Mouse (Mus musculus): ENCODE results near the gene Herc2. TPM values are rescaled to one million over a fixed set of nuclear protein-coding genes. Genes with fewer than 3 reads are reported as not detected.

Gene Herc2
- polyA plus RNA-seq, 1 experiment from 2014 or later: 25.4 TPM

DNA sequence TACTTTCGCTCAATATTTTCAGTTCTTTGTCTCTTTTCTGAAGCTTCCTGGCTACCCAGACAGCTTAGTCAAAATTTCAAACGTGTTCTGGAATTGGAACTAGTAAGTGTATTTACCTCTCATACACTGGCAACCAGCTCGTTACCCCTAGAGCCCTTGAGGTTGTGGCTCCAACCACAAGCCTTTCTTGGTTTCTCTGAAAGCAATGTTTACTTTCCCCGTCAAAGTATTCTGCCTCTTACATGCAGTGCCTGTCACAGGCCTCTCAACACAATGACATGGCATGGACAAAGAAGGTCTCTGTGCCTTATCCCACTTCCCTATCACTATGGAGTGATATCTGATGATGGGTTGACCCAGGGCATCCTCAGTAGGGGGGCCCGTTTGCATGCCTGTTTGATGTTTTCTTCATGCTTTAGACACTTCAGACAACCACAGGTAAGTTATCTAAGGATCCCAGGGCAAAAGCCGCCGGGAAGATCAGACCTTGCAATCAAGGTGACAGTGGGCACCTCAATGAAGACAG lies 31.5 kb upstream of the Herc2 start:
- H3K27ac ChIP-seq (ENCODE audit: low read depth): no peak overlapping the region
- peak overlapping the region; percentile 73 for H3K4me3 ChIP-seq (ENCODE audit: low read depth, low read length)
- no peaks in the 10 kb centered on the region for H3K9me3 ChIP-seq (ENCODE audit: control insufficient read depth, low read length)
- 48% methylated on average over 7 of the region's 7 CpGs for WGBS
- DNase-seq (ENCODE audit: low spot score) (no peak), ATAC-seq (replicated peaks; ENCODE audit: low FRiP score, low TSS enrichment, low read depth) (no peak)
- no peaks in the 10 kb centered on the region for H3K27me3 ChIP-seq (replicated peaks; ENCODE audit: control insufficient read depth, insufficient read depth, low read length)
- no peaks in the 10 kb centered on the region for H3K36me3 ChIP-seq (ENCODE audit: control insufficient read depth, insufficient read depth, low read length)
- peaks cover 5% of the 10 kb centered on the region; the same call in 1 of the 2 replicates for H3K4me1 ChIP-seq (replicated peaks; ENCODE audit: control insufficient read depth, insufficient read depth, low read length)
- peak overlapping the region; percentile 51 for H3K4me2 ChIP-seq (ENCODE audit: low read length)
- H3K9ac ChIP-seq (ENCODE audit: low read length): no peak overlapping the region; the same call in 1 of the 2 replicates

DNA sequence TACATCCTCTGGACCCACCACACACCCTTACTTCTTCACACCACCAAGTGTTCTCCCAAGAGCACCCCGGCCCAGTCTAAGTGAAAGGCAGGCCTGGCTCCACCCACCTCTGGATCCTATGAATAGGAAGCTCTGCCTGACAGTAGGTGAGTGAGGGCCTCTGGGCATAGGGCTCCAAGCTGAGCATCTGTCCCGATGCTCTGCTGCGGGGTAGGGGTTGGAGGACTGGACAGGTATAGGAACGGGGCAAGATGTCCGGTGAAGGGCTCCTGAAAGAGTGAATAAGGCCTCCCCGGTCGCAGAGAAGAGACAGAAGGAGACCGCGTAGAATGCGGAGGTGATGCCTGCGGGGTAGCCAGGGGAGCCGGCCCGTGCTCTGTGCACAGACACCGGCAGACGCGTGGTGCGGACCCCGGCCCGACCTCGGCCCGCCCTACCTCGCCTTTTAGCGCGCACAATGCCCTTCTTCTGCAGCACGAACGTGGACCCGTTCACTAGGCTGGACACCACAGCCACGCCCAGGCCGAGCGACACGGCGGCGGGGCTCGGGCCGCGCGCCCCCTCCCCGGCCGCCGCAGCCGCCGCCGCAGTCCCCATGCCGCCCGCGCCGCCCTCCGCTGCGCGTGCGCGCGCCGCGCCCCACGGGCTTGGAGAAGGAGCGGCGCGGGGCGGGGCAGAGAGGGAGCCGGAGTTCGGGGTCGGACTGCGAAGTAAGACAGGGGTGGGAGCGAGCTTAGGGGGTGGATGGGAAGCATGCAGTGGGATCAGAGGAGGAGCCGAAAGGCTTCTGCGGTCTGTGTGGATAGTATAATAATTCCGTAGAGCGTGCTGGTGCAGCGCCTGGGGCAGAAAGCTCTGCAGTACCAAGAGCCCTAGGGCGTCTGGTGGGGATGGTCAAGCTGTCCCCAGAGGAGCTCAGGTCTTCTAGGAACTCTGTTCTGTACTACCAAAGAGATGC lies 30.7 kb upstream of the Herc2 start:
- under 1% methylated on average over 64 of the region's 71 CpGs for WGBS
- DNase-seq (ENCODE audit: low spot score): peak; percentile 83
- ATAC-seq (replicated peaks; ENCODE audit: low FRiP score, low TSS enrichment, low read depth): peak; percentile 96
- Histone ChIP-seq H3K27me3 (replicated peaks; ENCODE audit: control insufficient read depth, insufficient read depth, low read length) (no peaks in the 10 kb centered on the region), H3K27ac (ENCODE audit: low read depth) (no peak overlapping the region), H3K9me3 (ENCODE audit: control insufficient read depth, low read length) (no peaks in the 10 kb centered on the region), H3K4me3 (ENCODE audit: low read depth, low read length) (peak overlapping the region; percentile 73), H3K36me3 (ENCODE audit: control insufficient read depth, insufficient read depth, low read length) (no peaks in the 10 kb centered on the region), H3K9ac (ENCODE audit: low read length) (peak overlapping the region; percentile 73), H3K4me1 (replicated peaks; ENCODE audit: control insufficient read depth, insufficient read depth, low read length) (peaks cover 5% of the 10 kb centered on the region; the same call in 1 of the 2 replicates), H3K4me2 (ENCODE audit: low read length) (peak overlapping the region; percentile 51)

DNA sequence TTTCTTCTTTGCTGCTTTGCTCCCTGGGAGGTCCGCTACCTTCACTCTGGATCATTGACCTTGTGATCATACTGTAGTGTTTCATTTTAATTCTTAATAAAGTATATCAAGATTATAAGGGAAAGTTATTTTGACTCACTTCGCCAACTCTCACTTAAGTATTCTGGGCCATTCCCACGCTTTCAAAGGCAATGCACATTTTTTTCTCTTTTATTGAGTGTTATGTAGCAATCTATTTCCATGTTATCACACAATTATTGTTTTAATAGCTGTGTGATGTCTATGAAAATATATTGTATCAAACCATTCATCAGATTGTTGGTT lies 30.1 kb upstream of the Herc2 start, which contains the start of gene Nipa1:
Gene Nipa1, minus strand, starts transcription at position 25 of the 324 bp plus-strand sequence.
- 53% methylated on average over 3 of the region's 3 CpGs for WGBS
- no peak within 1 kb of the TSS for H3K27ac ChIP-seq (ENCODE audit: low read depth)
- no peaks in the 10 kb centered on the region for H3K27me3 ChIP-seq (replicated peaks; ENCODE audit: control insufficient read depth, insufficient read depth, low read length)
- H3K4me1 ChIP-seq (replicated peaks; ENCODE audit: control insufficient read depth, insufficient read depth, low read length): peaks cover 5% of the 10 kb centered on the region; the same call in 1 of the 2 replicates
- no peak for DNase-seq (ENCODE audit: low spot score)
- H3K4me3 ChIP-seq (ENCODE audit: low read depth, low read length): peak within 1 kb of the TSS; percentile 73
- peak within 1 kb of the TSS; percentile 73 for H3K9ac ChIP-seq (ENCODE audit: low read length)
- H3K9me3 ChIP-seq (ENCODE audit: control insufficient read depth, low read length): no peaks in the 10 kb centered on the region
- H3K36me3 ChIP-seq (ENCODE audit: control insufficient read depth, insufficient read depth, low read length): no peaks in the 10 kb centered on the region
- no peak for ATAC-seq (replicated peaks; ENCODE audit: low FRiP score, low TSS enrichment, low read depth)
- peak within 1 kb of the TSS; percentile 51 for H3K4me2 ChIP-seq (ENCODE audit: low read length)

DNA sequence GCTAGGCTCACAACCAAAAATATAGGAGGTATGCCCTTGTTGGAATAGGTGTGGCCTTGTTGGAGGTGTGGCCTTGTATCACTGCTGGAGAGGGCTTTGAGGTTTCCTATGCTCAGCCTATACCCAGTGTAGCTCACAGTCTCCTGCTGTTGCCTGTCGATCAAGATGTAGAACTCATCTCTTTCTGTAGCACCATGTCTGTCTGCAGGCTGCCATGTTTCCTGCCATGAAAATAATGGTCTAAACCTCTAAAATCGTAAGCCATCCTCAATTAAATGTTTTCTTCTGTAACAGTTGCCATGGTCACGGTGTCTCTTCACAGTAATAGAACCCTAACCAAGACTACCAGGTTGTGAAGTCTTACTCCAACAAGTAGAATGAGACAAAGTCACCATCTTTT lies 26.4 kb upstream of the Herc2 start:
- no peak for DNase-seq (ENCODE audit: low spot score)
- Histone ChIP-seq H3K27me3 (replicated peaks; ENCODE audit: control insufficient read depth, insufficient read depth, low read length) (no peaks in the 10 kb centered on the region), H3K4me2 (ENCODE audit: low read length) (no peak overlapping the region), H3K9ac (ENCODE audit: low read length) (no peak overlapping the region), H3K36me3 (ENCODE audit: control insufficient read depth, insufficient read depth, low read length) (no peaks in the 10 kb centered on the region), H3K27ac (ENCODE audit: low read depth) (no peak overlapping the region), H3K4me1 (replicated peaks; ENCODE audit: control insufficient read depth, insufficient read depth, low read length) (0 out of 2 replicates have a peak, but pooled peaks cover 1% of the 10 kb centered on the region), H3K9me3 (ENCODE audit: control insufficient read depth, low read length) (no peaks in the 10 kb centered on the region), H3K4me3 (ENCODE audit: low read depth, low read length) (no peak overlapping the region)
- 88% methylated on average over 3 of the region's 3 CpGs for WGBS
- ATAC-seq (replicated peaks; ENCODE audit: low FRiP score, low TSS enrichment, low read depth): no peak

DNA sequence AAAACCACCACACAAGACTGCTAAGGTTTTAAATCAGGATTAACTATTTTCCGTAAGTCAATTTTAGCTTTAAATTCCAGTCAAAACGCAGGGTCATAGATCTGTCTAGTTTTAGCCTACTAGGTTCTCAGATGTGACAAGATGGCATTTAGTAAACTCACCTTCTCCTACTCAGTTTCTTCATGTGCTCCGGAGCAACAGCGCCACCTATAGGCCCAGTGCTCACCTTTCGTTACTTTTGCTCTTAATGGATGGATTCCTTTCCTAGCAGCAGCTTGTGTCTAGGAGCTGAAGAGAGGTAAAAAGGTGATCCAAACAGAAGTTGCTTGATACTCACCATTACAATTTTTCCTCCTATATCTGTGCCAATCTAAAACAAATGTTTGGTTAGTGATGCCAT lies 7.6 kb upstream of the Herc2 start:
- Histone ChIP-seq H3K27ac (ENCODE audit: low read depth) (no peak overlapping the region), H3K27me3 (replicated peaks; ENCODE audit: control insufficient read depth, insufficient read depth, low read length) (no peaks in the 10 kb centered on the region), H3K36me3 (ENCODE audit: control insufficient read depth, insufficient read depth, low read length) (no peaks in the 10 kb centered on the region), H3K4me2 (ENCODE audit: low read length) (no peak overlapping the region), H3K9me3 (ENCODE audit: control insufficient read depth, low read length) (no peaks in the 10 kb centered on the region), H3K4me3 (ENCODE audit: low read depth, low read length) (no peak overlapping the region), H3K4me1 (replicated peaks; ENCODE audit: control insufficient read depth, insufficient read depth, low read length) (no peaks in the 10 kb centered on the region), H3K9ac (ENCODE audit: low read length) (no peak overlapping the region)
- no peak for ATAC-seq (replicated peaks; ENCODE audit: low FRiP score, low TSS enrichment, low read depth)
- 17% methylated on average over 5 of the region's 5 CpGs for WGBS
- peak; percentile 81 for DNase-seq (ENCODE audit: low spot score)

- Histone ChIP-seq H3K27ac (ENCODE audit: low read depth) (no peak overlapping the region), H3K36me3 (ENCODE audit: control insufficient read depth, insufficient read depth, low read length) (no peaks in the 10 kb centered on the region), H3K27me3 (replicated peaks; ENCODE audit: control insufficient read depth, insufficient read depth, low read length) (no peaks in the 10 kb centered on the region), H3K4me3 (ENCODE audit: low read depth, low read length) (no peak overlapping the region), H3K4me2 (ENCODE audit: low read length) (no peak overlapping the region), H3K9ac (ENCODE audit: low read length) (no peak overlapping the region), H3K4me1 (replicated peaks; ENCODE audit: control insufficient read depth, insufficient read depth, low read length) (no peaks in the 10 kb centered on the region), H3K9me3 (ENCODE audit: control insufficient read depth, low read length) (no peaks in the 10 kb centered on the region)
- DNase-seq (ENCODE audit: low spot score) (no peak), ATAC-seq (replicated peaks; ENCODE audit: low FRiP score, low TSS enrichment, low read depth) (no peak)
- WGBS: 71% methylated on average over 4 of the region's 4 CpGs
Observed at GRCm38 (mm10) chr7:56043577-56044266, 6.3 kb upstream of the Herc2 start.

DNA sequence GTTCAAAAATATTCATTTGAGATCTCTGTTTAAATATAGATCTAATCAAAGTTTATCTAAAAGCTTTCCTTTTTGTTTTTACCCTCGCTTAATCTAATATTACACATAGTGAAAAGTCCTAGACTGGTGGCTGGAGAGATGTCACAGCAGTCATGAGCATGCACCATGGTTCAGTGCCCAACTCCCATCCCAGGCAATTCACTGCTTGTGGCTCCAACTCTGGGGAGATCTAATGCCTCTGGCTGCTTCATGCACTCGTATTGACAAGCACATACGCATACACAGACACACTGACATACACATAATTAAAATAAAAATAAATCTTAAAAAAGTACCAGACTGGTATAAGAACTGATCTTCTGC lies 5.7 kb upstream of the Herc2 start:
- H3K9ac ChIP-seq (ENCODE audit: low read length): no peak overlapping the region

DNA sequence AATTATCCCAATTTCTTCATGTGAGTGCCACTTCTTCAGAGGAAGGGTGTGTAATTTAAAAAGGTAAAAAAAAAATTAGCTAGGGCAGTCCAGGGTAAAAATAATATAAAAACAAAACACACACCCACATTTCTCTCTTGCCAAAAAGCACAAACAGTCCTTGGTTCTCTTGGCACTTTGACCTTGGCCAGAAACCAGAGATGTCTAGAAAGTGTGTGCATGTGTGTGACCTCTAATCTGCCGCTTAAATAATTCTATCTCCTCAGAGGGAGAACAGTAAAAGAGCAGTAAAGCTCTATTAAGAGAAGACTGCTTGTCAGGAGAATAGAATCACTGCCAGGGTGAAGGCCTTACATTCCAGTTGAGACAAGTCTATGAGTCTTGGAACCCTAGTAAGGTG lies 2.8 kb upstream of the Herc2 start:
- H3K36me3 ChIP-seq (ENCODE audit: control insufficient read depth, insufficient read depth, low read length): no peaks in the 10 kb centered on the region
- H3K9me3 ChIP-seq (ENCODE audit: control insufficient read depth, low read length): no peaks in the 10 kb centered on the region
- peaks cover 8% of the 10 kb centered on the region for H3K4me1 ChIP-seq (replicated peaks; ENCODE audit: control insufficient read depth, insufficient read depth, low read length)
- H3K4me2 ChIP-seq (ENCODE audit: low read length): no peak overlapping the region
- no peak overlapping the region for H3K4me3 ChIP-seq (ENCODE audit: low read depth, low read length)
- no peaks in the 10 kb centered on the region for H3K27me3 ChIP-seq (replicated peaks; ENCODE audit: control insufficient read depth, insufficient read depth, low read length)
- H3K27ac ChIP-seq (ENCODE audit: low read depth): no peak overlapping the region
- DNase-seq (ENCODE audit: low spot score): no peak
- ATAC-seq (replicated peaks; ENCODE audit: low FRiP score, low TSS enrichment, low read depth): no peak
- H3K9ac ChIP-seq (ENCODE audit: low read length): no peak overlapping the region
- 84% methylated on average over 1 of the region's 1 CpGs for WGBS

More for the DNA sequence above, 5.7 kb upstream of the Herc2 start:
- Histone ChIP-seq H3K4me2 (ENCODE audit: low read length) (no peak overlapping the region), H3K9me3 (ENCODE audit: control insufficient read depth, low read length) (no peaks in the 10 kb centered on the region), H3K27ac (ENCODE audit: low read depth) (no peak overlapping the region), H3K36me3 (ENCODE audit: control insufficient read depth, insufficient read depth, low read length) (no peaks in the 10 kb centered on the region), H3K4me1 (replicated peaks; ENCODE audit: control insufficient read depth, insufficient read depth, low read length) (peaks cover 1% of the 10 kb centered on the region; the same call in 1 of the 2 replicates), H3K4me3 (ENCODE audit: low read depth, low read length) (no peak overlapping the region), H3K27me3 (replicated peaks; ENCODE audit: control insufficient read depth, insufficient read depth, low read length) (no peaks in the 10 kb centered on the region)
- DNase-seq (ENCODE audit: low spot score) (no peak), ATAC-seq (replicated peaks; ENCODE audit: low FRiP score, low TSS enrichment, low read depth) (no peak)
- 82% methylated on average over 3 of the region's 3 CpGs for WGBS

Data from intestine, embryonic 14.5 days (tissue).